Mouse (Mus musculus): Measurements from ENCODE around the gene Foxred1. TPM values are rescaled to one million over a fixed set of nuclear protein-coding genes. Genes with fewer than 3 reads are reported as not detected.
A peak's percentile ranks its signal among the peaks of the same experiment; 100 is the strongest.

Foxred1 gene
- total and polyA plus RNA-seq, 3 experiments = 56.8 to 75.6 (median 70.4) TPM

GRCm38 (mm10) chr9:35211573-35212511 is 987 bp upstream of the Foxred1 start:
- Histone ChIP-seq H3K4me3 (peak overlapping the region; percentile 93), H3K9ac (ENCODE audit: low read depth, low read length) (peak overlapping the region; percentile 93), H3K4me1 (ENCODE audit: control insufficient read depth, insufficient read depth, low read length) (peaks cover 2% of the 10 kb centered on the region), H3K27me3 (ENCODE audit: control insufficient read depth, insufficient read depth, low read length) (no peaks in the 10 kb centered on the region), H3K79me2 (replicated peaks; ENCODE audit: control insufficient read depth, insufficient read depth, low read length) (no peaks in the 10 kb centered on the region), H3K27ac (peak overlapping the region; percentile 95), H3K36me3 (ENCODE audit: control insufficient read depth, insufficient read depth, low read length) (no peaks in the 10 kb centered on the region; the same call in none of the 2 replicates)
- TF ChIP-seq POLR2A (IDR thresholded peaks at IDR 0.05; ENCODE audit: insufficient read depth, low read depth, low read length) = no peak
- no peak for TF ChIP-seq CTCF (IDR thresholded peaks at IDR 0.05)
- TF ChIP-seq EP300 (IDR thresholded peaks at IDR 0.05; ENCODE audit: insufficient read depth, low read depth, low read length) = no peak
- DNase-seq = no peak
- WGBS = 18% methylated on average over 26 of the region's 26 CpGs
- intact Hi-C loops (cut with DNase I) = loop anchor here (5.0 kb wide), 2 partner anchors 35 to 55 kb away; partner anchors contain the start of genes Dcps, Fam118b and Rpusd4

- no peaks in the 10 kb centered on the region for H3K27me3 ChIP-seq (ENCODE audit: control insufficient read depth, insufficient read depth, low read length)
- TF ChIP-seq EP300 (IDR thresholded peaks at IDR 0.05; ENCODE audit: insufficient read depth, low read depth, low read length) = no peak
- no peak for TF ChIP-seq POLR2A (IDR thresholded peaks at IDR 0.05; ENCODE audit: insufficient read depth, low read depth, low read length)
- TF ChIP-seq CTCF (IDR thresholded peaks at IDR 0.05) = no peak
- DNase-seq = no peak
- H3K36me3 ChIP-seq (ENCODE audit: control insufficient read depth, insufficient read depth, low read length) = no peaks in the 10 kb centered on the region
- H3K79me2 ChIP-seq (replicated peaks; ENCODE audit: control insufficient read depth, insufficient read depth, low read length) = no peaks in the 10 kb centered on the region
- H3K27ac ChIP-seq = no peak overlapping the region
- 100% methylated on average over 2 of the region's 2 CpGs for WGBS
- H3K9ac ChIP-seq (ENCODE audit: low read depth, low read length) = no peak overlapping the region
- H3K4me1 ChIP-seq (ENCODE audit: control insufficient read depth, insufficient read depth, low read length) = peaks cover 4% of the 10 kb centered on the region
- H3K4me3 ChIP-seq = no peak overlapping the region
- intact Hi-C loops (cut with DNase I) = loop anchor here (10.0 kb wide), 2 partner anchors 220 to 360 kb away; partner anchors contain the start of gene Cdon
Measured at GRCm38 (mm10) chr9:35204421-35204820, 6.4 kb downstream of the Foxred1 start.

- 36% methylated on average over 3 of the region's 3 CpGs for WGBS
- H3K36me3 ChIP-seq (ENCODE audit: control insufficient read depth, insufficient read depth, low read length) = no peaks in the 10 kb centered on the region
- DNase-seq = no peak
- no peak for TF ChIP-seq CTCF (IDR thresholded peaks at IDR 0.05)
- TF ChIP-seq POLR2A (IDR thresholded peaks at IDR 0.05; ENCODE audit: insufficient read depth, low read depth, low read length) = no peak
- no peak for TF ChIP-seq EP300 (IDR thresholded peaks at IDR 0.05; ENCODE audit: insufficient read depth, low read depth, low read length)
- H3K9ac ChIP-seq (ENCODE audit: low read depth, low read length) = no peak overlapping the region
- intact Hi-C loops (cut with DNase I) = loop anchor here (10.0 kb wide), 2 partner anchors 221 to 361 kb away; partner anchors contain the start of gene Cdon
- no peak overlapping the region for H3K27ac ChIP-seq
- no peaks in the 10 kb centered on the region for H3K27me3 ChIP-seq (ENCODE audit: control insufficient read depth, insufficient read depth, low read length)
- H3K4me1 ChIP-seq (ENCODE audit: control insufficient read depth, insufficient read depth, low read length) = peaks cover 4% of the 10 kb centered on the region
- H3K4me3 ChIP-seq = no peak overlapping the region
- no peaks in the 10 kb centered on the region for H3K79me2 ChIP-seq (replicated peaks; ENCODE audit: control insufficient read depth, insufficient read depth, low read length)
Measured at GRCm38 (mm10) chr9:35203536-35203935, 7.3 kb downstream of the Foxred1 start.

- TF ChIP-seq CTCF (IDR thresholded peaks at IDR 0.05) = no peak
- TF ChIP-seq POLR2A (IDR thresholded peaks at IDR 0.05; ENCODE audit: insufficient read depth, low read depth, low read length) = no peak
- no peak for TF ChIP-seq EP300 (IDR thresholded peaks at IDR 0.05; ENCODE audit: insufficient read depth, low read depth, low read length)
- 60% methylated on average over 9 of the region's 9 CpGs for WGBS
Measured at GRCm38 (mm10) chr9:35200529-35201060, 10.3 kb downstream of the Foxred1 start.

GRCm38 (mm10) chr9:35199772-35200471 is 10.9 kb downstream of the Foxred1 start, which contains the start of the genes Srpr and Tirap:
Gene Srpr, plus strand, starts transcription at chr9:35200175.
Gene Tirap, minus strand, starts transcription at chr9:35200291.
- peak within 1 kb of the TSS; percentile 90 for H3K9ac ChIP-seq (ENCODE audit: low read depth, low read length)
- intact Hi-C loops (cut with DNase I) = loop anchor here (1.0 to 10.0 kb wide), 4 partner anchors 10 to 365 kb away; partner anchors contain the start of genes Cdon and Dcps
- H3K79me2 ChIP-seq (replicated peaks; ENCODE audit: control insufficient read depth, insufficient read depth, low read length) = no peaks in the 10 kb centered on the region
- no peaks in the 10 kb centered on the region for H3K36me3 ChIP-seq (ENCODE audit: control insufficient read depth, insufficient read depth, low read length)
- no peaks in the 10 kb centered on the region for H3K27me3 ChIP-seq (ENCODE audit: control insufficient read depth, insufficient read depth, low read length)
- under 1% methylated on average over 44 of the region's 44 CpGs for WGBS
- DNase-seq = peak; percentile 94 to 96
- H3K4me3 ChIP-seq = peak within 1 kb of the TSS; percentile 60
- no peak for TF ChIP-seq EP300 (IDR thresholded peaks at IDR 0.05; ENCODE audit: insufficient read depth, low read depth, low read length)
- peak; percentile 96 for TF ChIP-seq CTCF (IDR thresholded peaks at IDR 0.05)
- no peak; the same call in 1 of the 2 replicates for TF ChIP-seq POLR2A (IDR thresholded peaks at IDR 0.05; ENCODE audit: insufficient read depth, low read depth, low read length)
- peaks cover 4% of the 10 kb centered on the region for H3K4me1 ChIP-seq (ENCODE audit: control insufficient read depth, insufficient read depth, low read length)
- H3K27ac ChIP-seq = peak within 1 kb of the TSS; percentile 83

More at GRCm38 (mm10) chr9:35200529-35201060, 10.3 kb downstream of the Foxred1 start:
- Histone ChIP-seq H3K36me3 (ENCODE audit: control insufficient read depth, insufficient read depth, low read length) (no peaks in the 10 kb centered on the region), H3K4me1 (ENCODE audit: control insufficient read depth, insufficient read depth, low read length) (peaks cover 4% of the 10 kb centered on the region), H3K27me3 (ENCODE audit: control insufficient read depth, insufficient read depth, low read length) (no peaks in the 10 kb centered on the region), H3K4me3 (peak overlapping the region; percentile 60), H3K27ac (peak overlapping the region; percentile 83), H3K9ac (ENCODE audit: low read depth, low read length) (no peak overlapping the region; the same call in 1 of the 2 replicates), H3K79me2 (replicated peaks; ENCODE audit: control insufficient read depth, insufficient read depth, low read length) (no peaks in the 10 kb centered on the region)
- intact Hi-C loops (cut with DNase I) = loop anchor here (1.0 to 10.0 kb wide), 3 partner anchors 10 to 364 kb away; partner anchors contain the start of gene Cdon
- no peak for DNase-seq
